Mouse (Mus musculus) spleen, embryonic (tissue): ENCODE measurements around the gene Gm45837.

Experiments used
- CTCF ChIA-PET: fragments of 350-600 bp; sonication (Branson Sonifier 250); formaldehyde crosslinking; loops from one replicate; lab custom pipeline; 2022; lab: Charles Lee

Gm45837 gene

GRCm38 (mm10) chr7:101385866-101386452 lies 24.7 kb upstream of the Gm45837 start:
- CTCF ChIA-PET = interaction anchor here (0.5 kb wide), 1 partner anchor 316 kb away, joined by 3 read pairs; no protein-coding TSS in a partner anchor

GRCm38 (mm10) chr7:101389256-101389655 lies 21.4 kb upstream of the Gm45837 start:
- CTCF ChIA-PET = no interaction called here

- CTCF ChIA-PET = no interaction called here
These were observed 18.7 kb upstream of the Gm45837 start for GRCm38 (mm10) chr7:101391909-101392479.

GRCm38 (mm10) chr7:101393015-101393414 lies 17.7 kb upstream of the Gm45837 start:
- CTCF ChIA-PET = no interaction called here

DNA sequence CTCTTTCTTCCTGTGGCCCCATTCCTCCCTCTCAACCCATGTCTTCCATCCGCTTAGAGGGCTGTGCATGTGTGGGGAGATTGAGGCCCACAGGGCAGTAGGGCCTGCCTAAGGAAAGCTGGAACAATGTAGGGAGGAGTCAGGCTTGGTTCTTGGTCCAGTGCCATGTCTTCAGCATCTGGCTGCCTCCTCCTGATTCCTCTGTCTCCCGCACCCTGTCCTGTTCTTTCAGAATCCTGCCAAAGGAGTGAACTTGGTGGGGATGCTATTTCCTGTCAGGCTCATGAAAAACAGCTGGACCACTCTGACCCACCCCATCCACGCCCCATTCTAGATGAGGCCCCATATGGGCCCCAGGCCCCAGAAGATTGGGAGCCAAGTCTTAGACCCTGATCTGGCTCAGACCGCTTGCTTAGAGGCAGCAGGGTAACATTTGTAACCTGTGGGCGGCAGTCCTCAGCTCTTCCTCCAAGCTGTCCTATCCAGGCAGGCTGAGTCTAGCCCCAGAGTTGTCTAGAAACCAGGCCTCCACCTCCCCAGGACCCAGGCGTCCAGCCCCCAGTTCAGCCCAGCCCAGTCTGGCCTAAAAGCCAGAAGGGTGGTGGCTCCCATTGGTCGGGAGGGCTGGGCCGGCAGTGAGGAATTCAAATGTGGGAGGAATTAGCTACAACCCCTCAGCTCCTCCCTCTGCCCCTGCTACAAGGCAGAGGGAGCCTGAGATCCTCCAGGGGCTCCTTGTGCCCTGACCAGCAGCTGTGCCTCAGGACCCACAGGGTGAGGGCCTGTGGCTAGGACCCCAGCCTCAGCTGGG lies 16.8 kb upstream of the Gm45837 start:
- CTCF ChIA-PET = no interaction called here

DNA sequence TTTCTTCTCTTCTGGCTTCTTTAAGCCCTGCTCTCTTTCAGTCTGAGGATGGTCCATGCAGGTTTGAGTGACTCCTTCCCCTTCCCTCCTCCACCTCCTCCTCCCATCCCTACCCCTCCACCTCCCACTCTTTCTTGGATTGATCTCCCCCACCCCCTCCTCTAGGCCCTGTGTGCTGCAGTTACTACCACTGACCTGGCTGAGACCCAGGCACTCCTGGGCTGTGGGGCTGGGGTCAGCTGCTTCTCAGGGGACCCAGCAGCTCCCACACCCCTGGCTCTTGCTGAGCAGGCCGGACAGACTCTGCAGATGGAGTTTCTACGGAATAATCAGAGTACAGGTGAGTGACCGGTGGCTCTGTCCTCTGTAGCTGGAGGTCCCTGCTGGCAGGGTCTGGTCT lies 16.1 kb upstream of the Gm45837 start:
- CTCF ChIA-PET = no interaction called here

- CTCF ChIA-PET = no interaction called here
These were observed 15.2 kb upstream of the Gm45837 start for GRCm38 (mm10) chr7:101395471-101395870.

- CTCF ChIA-PET = interaction anchor here (0.7 kb wide), 1 partner anchor 105 kb away, joined by 8 read pairs; no protein-coding TSS in a partner anchor
These were observed 13.5 kb upstream of the Gm45837 start for GRCm38 (mm10) chr7:101397175-101397574.

DNA sequence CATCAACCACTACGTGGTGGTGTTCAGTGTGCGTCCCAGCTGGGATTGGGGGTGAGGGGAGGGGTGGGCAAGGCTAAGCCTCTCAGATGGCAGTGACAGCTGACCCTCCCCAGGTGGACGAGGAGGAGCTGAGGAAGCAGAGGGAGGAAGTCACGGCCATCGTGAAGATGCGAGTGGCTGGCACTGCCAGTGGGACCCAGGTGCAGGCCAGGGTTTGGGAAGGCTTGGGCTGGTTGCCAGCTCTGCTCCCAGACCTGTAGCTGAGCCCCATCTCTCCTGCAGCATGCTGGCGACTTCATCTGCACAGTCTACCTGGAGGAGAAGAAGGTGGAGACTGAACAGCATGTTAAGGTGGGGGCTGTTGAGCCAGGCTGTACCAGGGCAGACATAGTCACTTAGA lies 9.2 kb upstream of the Gm45837 start:
- CTCF ChIA-PET = no interaction called here

DNA sequence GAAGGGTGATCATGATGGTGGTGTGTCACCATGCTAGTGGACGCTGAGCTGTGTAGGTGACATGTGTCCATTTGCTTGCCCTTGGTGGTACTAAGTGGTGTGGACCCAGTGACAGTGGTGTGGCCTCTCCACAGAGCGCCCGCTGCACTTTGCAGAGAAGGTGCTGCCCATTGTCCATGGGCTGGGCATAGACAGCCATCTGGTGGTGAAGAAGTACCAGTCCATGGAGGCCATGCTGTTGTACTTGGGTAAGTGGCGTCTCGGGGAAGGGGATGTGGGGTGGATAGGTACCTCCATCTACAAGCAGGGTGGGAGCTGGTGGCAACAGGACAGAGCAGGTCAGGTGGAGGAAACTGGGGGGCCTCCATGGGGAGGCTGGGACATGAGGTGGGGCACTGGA lies 6.9 kb upstream of the Gm45837 start:
- CTCF ChIA-PET = interaction anchor here (1.1 kb wide), 1 partner anchor 9 kb away, joined by 3 read pairs; no protein-coding TSS in a partner anchor

DNA sequence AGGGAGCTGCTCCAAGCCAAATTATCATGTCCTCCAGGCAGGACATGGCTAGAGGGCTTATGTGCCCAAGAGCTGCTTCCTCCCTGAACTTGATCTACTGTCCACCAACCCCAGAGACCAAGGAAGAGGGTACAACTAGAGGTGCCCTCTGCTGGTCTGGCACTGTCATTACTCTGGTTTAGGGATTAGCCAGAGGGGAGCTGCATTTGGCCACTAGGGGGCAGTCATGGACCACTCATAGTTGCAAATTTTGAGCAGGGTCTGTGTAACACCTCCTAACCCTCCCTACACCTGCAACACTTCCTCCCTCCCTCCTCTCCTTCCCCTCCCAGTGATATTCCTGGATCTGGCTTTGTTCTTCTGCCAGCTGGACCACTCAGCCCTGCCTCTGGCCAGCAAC lies 2.1 kb downstream of the Gm45837 start:
- CTCF ChIA-PET = interaction anchor here (0.6 to 1.1 kb wide), 5 partner anchors 10 to 112 kb away, joined by 3 read pairs; no protein-coding TSS in a partner anchor

- CTCF ChIA-PET = no interaction called here
These were observed 3.5 kb downstream of the Gm45837 start for GRCm38 (mm10) chr7:101414209-101414608.

GRCm38 (mm10) chr7:101414661-101415511 lies 4.2 kb downstream of the Gm45837 start:
- CTCF ChIA-PET = no interaction called here

DNA sequence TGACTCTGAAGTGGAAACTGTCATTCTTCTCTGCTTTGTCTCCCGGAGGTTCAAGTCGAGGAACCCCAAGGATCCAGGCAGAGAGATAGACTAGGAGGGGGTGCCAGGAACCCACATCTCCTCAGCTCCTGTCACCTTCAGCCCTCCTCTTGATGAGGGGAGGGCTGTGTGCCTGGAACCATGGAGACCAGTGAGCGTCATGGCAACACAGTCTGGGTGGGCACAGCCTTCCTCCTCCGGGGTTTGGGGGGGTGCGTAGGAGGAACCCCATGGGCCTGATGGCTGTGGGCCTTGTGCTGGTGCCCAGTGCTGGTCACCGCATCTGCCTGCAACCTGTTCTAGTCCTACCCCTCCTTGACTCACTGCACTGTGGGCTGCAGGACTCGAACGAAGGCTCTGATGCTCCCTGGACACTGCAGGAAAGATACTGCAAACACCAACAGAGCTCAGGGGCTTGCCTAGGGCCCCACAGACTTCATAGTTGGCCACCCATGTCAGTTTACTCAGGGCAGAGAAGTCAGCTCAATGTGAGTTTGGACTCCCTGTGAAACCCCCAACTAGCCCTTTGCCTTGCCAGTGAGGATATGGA lies 4.9 kb downstream of the Gm45837 start:
- CTCF ChIA-PET = no interaction called here

- CTCF ChIA-PET = no interaction called here
These were observed 5.7 kb downstream of the Gm45837 start for GRCm38 (mm10) chr7:101416391-101416790.

GRCm38 (mm10) chr7:101419013-101419770 lies 8.5 kb downstream of the Gm45837 start:
- CTCF ChIA-PET = no interaction called here

GRCm38 (mm10) chr7:101421529-101421928 lies 10.8 kb downstream of the Gm45837 start, which contains the start of gene Pde2a:
TSS of gene Pde2a (plus strand) at chr7:101421691.
- CTCF ChIA-PET = no interaction called here

DNA sequence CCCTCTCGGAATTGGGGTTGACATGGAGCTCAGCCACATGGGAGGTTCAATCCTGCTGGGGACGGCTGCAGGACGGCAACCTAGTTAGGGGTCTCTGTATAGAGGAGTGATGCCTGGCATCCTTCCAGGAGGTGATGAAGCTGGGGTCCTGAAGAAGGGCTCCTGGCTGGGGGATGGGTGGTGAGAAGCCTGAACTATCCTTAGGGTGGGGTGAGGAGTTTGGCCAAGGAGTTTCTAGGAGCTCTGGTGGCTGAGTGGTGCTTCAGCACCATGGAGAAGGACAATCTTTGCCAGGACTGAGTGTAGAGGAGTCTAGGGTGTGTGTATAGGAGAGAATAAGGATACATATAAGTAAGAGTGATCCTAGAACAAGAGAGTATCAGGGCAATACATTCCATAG lies 11.4 kb downstream of the Gm45837 start:
- CTCF ChIA-PET = no interaction called here

DNA sequence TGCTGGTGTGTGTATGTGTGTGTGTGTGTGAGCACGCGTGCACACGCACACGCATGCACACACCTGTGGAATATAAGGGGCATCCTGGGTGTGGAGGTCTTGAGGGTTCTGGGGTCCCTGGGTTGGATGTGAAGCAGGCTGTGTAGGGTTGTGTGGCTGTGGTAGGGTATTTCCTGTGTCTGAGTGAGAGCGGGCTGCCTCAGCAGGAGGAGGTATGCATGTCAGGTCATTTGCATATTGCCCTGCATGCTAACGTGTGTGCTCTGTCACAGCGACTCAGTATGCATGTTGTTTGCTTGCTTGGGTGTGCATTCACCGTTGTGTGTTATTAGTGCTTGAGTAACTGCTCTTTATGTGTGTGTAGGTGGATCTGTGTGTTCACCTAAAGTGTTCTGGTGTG lies 12.0 kb downstream of the Gm45837 start:
- CTCF ChIA-PET = no interaction called here

GRCm38 (mm10) chr7:101423970-101424369 lies 13.3 kb downstream of the Gm45837 start:
- CTCF ChIA-PET = interaction anchor here (0.6 kb wide), 1 partner anchor 437 kb away, joined by 4 read pairs; no protein-coding TSS in a partner anchor
